Mouse (Mus musculus): Measurements from ENCODE around the gene Tob2.

Gene Tob2

DNA sequence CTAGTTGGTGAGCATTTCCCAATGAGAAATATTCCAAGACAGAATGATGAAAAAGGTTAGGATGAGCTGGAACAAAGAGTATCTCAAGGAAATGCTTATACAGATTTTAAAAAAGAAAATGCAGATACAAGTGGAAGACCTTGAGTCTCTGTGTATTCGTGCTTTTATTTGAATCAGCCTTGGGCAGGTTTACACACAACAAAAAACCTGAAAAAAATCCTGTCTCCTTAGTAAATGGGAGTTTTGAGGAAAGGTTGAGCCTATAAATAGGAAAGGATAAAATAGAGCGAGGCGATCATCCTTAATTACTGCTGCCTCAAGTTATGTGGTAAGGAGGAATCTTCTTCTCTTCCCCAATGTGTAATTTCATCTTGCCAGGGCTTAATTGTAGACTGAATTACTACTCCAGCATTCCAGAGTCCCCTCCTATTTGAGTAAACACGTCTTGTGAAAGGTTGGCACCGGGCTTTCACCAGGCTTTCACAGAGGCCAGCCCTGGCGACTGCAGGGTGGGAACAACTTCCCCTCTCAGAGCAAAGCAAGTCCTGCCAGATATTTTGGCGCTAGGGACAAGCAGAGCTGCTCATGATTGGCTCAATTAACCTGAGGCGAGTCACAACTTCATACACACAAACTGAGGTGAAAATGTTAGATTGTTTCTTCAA lies 2.0 kb upstream of the Tob2 start:
- DNase-seq (ENCODE audit: low read depth, low spot score), result no peak

DNA sequence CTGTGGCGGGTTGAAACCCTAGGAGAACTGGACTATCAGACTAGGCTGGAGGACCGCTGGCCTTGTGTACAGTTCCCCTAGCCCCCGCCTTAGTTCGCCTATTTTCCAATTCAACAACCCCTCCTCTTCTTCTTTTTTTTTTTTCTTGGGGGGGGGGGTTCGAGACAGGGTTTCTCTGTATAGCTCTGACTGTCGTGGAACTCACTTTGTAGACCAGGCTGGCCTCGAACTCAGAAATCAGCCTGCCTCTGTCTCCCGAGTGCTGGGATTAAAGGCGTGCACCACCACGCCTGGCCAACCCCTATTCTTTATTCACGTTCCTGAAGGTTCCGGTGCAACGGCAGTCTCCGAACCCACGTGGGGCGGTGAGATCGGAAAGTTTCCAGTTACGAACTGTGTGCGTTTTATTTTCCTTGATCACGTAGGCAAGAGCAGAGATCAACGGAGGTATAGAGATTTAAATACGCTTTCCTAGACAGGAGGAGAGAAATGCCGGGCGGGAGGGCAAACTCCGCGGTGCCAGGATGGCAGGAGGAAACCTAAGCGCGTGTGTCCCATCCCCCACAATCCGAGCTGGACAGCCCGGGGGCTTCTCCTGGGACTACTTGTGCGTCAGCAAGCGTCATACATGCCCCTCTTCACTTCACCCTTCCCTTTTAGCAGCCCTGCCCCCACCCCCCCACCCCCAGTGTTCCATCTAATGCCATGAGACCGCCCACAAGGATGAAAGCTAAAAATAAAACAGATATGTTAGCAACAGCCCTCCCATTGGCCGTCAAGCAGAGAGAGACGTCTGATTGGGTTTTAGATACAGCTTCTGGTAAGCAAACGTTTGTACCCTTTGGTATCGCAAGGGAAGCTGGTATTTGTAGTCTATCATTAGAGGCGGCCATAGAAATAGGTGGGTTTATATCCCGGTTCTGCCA lies 997 bp upstream of the Tob2 start:
- peak; percentile 96 for DNase-seq (ENCODE audit: low read depth, low spot score)

DNA sequence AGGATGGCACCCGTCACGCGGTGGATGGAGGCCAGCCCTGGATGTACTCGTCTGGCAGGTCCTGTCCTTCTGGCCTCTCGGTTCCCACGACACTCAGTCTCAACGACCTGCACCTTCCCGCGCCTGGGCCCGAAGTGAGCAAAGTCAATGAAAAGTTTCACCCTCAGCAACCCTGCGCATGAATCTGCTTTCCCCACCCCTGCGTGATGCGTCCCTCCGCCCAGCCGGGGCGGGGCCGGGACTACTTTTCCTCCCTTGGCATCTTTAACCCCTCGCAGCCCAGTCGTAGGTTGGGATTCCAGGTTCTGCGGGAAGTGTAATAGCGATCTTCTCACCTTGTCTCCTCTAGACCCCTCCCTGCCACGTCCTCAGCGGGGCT lies 469 bp downstream of the Tob2 start:
- peak; percentile 87 for DNase-seq (ENCODE audit: low read depth, low spot score)

DNA sequence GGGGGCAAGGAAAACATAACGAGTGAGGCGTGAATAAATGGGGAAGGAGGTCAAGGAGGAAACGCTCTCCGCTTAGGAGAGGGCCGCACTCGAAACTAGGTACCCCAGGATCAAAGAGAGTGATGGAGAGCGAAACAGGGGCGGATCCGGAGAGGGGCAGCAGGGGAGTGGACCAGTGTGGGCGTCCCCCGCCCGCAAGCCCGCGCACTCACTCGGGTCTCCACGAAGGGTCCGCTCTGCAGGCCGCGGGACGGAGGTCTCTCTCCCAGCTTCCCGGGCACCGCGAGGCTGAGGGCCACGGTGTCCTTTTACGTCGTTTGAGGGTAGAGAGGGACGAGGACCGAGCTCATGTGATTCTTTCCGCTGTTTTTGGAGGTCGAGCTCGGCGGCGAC lies 876 bp downstream of the Tob2 start:
- DNase-seq (ENCODE audit: low read depth, low spot score), result no peak

DNA sequence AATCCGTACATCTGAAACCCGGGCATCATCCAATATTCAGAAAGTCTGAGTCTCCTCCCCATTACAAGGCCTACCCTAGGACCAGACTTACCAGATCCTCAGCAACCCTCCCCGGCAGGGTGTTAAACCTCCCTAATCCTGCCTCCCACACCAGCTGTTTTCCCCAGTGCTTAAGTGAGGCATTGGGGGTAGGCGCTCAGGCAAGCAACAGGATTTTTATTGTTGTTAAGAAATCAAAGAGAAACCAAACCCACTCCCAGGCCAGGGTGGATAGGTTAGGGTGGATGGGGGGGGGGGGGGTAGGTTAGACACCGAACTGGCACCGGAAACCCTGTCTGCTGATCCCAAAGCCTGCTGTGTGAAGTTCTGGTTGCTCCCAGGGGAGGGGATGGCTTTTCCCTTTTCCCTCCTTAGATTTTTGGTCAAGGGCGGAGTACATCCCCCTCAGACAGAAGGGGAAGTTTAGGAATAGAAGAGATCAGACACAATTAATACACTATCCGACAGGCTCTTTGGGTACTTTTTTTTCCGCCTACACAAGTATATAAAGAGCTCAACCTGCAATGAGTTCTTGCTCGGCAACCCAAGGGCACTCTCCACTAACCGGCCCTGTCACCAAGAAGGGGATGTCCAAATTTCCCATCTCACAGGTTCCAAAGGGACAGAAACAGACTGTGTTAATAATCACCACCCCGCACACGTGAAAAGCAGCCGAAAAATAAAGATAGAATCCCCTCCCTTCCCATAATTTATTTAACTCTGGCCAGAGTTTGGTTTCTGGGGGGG lies 1.5 kb downstream of the Tob2 start:
- DNase-seq (ENCODE audit: low read depth, low spot score), result peak; percentile 83

DNA sequence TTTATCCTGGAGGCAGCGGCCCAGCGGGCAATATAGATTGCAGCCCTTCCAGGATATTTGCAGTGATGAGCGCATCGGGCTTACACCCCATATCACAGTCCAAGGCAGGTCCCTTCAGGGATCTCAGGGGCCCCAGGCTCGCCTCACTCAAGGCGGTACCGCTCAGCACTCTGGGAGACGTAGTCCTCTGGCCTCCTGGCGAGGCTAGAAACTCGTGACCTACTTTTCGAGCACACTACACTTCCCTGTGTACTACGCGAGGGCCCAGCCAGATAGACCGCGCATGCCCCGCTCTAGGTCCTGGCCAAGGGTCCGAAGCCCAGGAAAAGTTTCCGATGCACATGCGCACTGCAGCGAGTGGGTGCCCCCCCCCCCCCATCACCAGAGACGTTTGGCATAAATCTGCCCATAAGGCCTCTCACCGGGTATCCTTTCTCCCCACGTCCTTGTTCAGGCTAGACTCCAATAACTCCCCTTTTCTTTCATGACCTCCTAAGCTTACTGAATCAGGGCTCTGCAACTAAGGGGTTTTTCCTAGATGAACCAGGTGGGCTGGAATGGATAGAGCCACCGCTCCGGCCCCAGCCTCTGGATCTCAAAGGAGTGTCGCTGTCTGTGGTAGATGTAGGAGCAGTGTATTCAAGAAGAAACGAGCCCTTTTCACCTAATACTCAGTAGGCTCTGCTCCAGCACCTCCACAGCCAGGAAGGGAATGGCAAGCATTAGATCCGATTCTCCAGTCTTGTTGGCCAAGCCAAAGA lies 2.4 kb downstream of the Tob2 start:
- peak; percentile 83 for DNase-seq (ENCODE audit: low read depth, low spot score)

DNA sequence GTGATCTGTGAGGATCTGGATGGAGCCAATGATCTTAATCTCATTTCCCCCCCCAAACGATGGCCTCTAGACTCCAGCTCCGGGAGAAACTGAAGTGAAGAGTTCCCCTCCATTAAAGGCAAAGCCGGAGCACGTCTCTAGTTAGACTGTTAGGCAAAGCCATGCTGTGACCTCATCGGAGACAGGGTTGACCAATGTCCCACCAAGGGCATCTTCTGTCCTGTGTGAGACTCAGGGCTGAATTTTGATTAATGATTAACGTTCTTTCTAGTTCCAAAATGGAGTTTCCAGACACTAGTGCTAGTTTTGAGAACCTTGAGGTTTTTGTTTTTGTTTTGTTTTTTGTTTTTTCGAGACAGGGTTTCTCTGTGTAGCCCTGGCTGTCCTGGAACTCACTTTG lies 5.5 kb downstream of the Tob2 start:
- no peak for DNase-seq (ENCODE audit: low read depth, low spot score)

DNA sequence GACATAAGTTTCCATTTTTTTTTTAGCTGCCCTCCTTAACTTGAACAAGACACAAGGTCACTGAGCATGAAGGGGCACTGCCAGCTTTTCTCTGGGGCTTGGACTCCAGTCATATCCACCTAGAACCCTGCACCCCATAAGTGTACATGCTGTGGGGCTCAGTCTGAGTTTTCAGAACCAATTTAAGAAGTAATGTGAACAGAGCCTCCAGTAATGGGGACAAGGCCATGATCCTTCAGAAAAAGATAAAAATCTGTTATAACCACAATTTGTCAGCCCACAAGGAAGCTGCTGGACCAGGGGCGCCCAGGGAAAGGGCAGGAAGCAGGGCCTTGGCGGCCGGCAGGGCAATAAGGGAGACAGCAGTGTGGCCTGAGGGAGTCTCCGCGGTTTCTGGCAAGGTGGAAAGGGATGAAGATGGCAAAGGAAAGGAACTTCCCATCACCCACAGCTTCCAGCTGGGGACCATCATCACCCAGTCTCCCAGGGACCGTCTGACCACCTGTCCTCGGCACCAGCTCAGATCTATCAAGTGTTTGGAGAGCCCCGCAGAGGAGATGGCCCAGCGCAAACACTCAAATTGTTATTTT lies 6.1 kb downstream of the Tob2 start:
- DNase-seq (ENCODE audit: low read depth, low spot score), result no peak

DNA sequence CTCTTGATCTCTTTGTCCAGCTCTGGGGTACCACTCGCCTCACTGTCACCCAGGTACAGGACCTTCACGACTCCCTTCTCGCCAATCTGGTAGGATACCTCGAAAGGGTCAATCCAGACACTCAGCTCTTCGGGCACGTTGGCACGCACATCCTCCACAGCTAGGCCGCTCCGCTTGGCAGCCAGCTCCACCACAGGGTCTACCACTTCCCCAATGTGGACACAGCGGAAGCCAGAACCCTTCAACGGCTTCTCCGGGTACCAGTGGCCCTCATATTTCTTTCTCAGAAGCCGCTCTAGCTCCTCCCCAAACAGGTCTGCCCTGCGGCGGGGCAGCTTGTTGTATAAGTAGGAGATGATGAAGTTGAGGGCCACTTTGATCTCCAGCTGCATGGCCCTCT lies 7.2 kb downstream of the Tob2 start:
- no peak for DNase-seq (ENCODE audit: low read depth, low spot score)

DNA sequence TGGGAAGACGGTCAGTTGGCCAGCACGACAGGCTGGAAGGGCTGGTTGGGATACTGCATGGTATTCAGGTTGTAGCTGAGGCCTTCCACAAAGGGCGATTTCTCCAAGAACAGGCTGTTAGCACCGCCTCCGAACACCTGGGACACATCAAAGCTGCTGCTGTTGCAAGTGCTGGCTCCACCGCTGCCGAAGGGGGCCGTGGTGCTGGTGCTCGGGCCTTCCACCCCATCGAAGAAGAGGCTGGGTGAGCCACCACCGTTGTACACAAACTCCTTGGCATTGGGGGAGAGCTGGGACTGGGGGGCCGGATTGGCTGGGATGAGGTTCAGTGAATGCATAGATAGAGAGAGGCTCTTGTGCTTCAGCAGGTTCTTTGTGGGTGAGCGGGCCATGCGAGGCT lies 7.9 kb downstream of the Tob2 start:
- no peak for DNase-seq (ENCODE audit: low read depth, low spot score)

DNA sequence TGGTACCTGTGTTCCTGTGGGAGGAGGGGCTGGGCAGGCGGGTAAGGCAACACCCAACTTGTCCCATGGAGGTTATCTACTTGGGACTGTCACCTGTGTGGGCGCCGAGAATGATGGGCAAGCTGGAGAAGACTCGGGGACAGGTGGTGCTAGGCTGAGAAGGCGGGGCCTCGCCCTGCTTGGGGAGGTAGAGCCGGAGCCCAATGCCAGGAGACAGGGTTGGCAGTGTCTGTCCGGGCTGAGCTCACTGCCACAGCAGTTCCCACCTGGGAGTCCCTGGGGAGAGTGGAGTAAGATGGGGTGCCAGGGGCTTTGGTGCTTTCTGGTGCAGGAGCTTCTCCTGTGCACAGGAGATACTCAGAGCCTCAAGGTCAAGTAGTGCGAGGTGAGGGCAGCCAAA lies 9.5 kb downstream of the Tob2 start:
- no peak for DNase-seq (ENCODE audit: low read depth, low spot score)

DNA sequence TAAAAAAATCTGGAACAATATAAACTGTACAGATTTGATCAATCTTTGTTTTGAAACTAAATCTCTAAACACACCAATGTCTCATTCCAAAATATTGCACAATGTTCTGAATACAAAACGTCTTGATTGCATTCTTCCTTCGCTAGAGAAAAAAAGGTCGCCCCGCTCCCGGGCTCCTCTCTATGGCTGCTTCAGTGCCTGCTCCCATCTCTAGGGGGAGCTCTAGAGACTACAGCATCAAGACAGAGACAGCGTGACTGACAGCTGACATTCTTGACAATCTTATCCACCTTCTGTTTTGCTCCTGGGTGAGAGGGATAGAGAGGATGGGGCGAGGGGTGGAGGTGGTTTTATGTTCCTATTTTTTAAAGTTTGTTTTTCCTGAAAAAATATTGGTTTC lies 10.3 kb downstream of the Tob2 start:
- no peak for DNase-seq (ENCODE audit: low read depth, low spot score)

DNA sequence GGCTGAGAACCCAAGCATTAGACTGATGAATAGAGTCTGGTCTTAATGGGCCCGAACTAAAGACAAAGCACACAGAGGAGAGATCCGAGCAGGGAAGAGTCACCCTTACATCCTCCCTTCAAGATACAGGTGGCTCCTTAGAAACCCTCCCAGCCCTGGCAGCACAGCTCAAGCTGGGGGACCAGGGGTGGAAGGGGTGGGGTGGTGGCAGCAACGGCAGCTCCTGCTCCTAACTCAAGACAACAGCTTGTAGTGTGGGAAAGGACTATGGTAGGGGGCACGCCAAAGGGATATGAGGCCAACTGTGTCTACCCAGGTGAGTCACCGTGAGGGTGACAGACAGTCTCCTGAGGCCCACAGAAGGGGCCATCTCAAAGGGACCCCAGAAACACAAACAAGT lies 10.7 kb downstream of the Tob2 start:
- no peak for DNase-seq (ENCODE audit: low read depth, low spot score)

DNA sequence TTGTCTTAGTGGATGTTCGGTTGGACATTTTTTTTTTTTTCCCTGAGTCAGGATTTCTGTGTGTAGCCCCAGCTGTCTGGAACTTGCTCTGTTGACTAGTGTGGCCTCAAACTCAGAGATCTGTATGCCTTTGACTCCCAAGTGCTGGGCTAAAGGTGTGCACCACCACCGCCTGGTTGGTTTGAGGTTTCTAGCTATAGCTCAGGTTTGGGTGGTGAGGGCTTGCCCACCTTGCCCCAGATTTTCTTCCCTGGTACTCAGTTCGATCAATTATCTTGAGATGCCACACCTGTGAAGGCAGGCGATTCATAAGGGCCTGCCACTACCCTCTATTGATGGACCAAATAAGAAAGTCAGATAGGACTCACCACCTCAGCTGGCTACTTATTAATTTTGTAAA lies 11.4 kb downstream of the Tob2 start:
- no peak for DNase-seq (ENCODE audit: low read depth, low spot score)

DNA sequence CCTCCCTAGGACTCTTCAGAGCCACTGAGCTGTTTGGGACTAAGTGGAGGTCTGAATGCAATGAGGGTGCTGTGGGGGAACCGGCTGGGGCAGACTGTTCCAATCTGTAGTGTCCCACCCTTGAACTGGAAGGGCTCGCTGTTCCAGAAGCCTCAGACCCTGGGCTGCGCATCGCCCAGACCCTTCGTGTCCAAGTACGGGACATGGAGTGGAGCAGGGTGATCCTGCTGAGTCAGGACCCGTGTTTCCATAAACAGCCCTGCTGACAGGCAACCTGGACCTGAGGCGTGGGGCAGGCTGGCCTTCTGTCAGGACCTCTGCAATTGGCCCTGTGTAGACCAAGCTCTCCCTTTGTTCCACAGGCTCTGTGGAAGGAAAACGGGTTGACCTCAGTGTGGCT lies 11.8 kb downstream of the Tob2 start:
- DNase-seq (ENCODE audit: low read depth, low spot score), result no peak

DNA sequence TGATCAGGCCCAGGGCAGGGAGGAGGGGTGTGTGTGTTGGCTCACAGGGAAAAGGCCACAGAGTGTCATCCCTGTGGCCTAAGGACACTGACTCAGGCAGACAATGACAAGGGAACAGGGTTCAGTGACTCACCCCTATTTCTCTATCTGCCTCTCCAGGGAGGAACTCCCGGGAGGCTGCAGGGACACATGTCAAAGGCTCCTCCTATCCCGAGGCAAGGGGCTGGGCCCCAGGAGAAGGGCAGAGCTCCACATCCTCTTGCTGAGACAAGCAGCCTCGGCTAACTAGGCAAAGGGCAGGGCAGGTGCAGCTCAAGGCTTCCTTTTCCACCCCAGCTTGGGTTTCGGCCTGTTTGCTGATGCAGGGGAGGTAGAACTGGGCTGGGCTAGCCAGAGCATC lies 12.9 kb downstream of the Tob2 start:
- no peak for DNase-seq (ENCODE audit: low read depth, low spot score)

DNA sequence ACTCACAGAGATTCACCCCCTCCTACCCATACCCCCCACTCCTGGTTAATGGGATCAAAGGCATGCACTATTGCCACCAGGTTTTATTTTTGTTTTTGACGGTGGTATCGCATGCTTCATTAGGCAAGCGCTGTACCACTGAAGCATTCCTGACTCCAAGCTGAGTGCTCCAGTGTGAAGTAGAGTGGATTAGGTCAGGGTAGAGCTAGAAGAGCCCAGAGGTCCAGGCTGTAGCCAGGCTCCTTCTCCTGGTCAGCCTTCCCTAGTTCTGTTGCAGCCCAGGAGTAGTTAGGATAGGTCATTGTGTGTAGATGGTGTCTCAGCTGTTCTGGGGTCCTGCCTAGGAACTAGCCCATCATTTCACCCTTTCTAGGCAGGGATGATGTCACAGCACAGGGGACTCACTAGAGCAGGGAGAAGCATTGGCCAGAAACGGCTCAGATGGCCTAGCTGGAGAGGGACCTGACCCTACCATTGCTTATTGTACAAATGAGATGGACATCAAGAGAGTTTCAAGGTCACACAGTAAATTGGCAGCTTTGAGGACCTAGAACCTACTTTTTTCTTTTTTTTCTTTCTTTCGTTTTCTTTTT lies 13.5 kb downstream of the Tob2 start:
- DNase-seq (ENCODE audit: low read depth, low spot score), result no peak

DNA sequence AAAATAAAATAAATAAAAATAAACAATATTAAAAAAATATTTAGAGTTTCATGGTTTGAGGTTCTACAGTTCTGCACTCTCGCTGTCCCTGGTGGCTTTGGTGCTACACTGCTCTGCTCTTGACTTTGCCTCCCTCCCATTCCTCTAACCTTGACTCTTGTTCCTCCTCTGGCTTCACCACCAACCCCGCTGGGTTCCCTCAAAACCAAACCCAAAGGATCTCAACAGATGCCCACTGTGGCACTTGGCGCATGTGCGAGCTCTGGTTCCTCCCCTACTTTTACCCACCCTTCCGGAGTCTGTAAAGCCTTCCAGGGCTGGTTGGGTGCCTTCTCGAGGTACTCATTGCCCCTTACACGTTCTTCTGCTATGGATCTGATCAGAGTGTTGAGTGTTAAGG lies 16.3 kb downstream of the Tob2 start:
- DNase-seq (ENCODE audit: low read depth, low spot score), result no peak

DNA sequence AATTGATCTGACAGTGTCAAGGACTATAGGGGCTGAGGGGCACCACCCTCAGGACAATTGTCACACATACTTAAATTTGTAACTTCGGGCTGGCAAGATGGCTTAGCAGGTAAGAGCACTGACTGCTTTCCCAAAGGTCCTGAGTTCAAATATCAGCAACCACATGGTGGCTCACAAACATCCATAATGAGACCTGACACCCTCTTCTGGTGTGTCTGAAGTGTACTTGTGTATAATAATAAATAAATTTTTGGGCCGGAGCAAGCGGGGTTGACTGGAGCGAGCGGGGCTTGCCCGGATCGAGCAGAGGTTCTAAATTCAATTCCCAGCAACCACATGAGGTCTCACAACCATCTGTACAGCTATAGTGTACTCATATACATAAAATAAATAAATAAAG lies 18.3 kb downstream of the Tob2 start:
- no peak for DNase-seq (ENCODE audit: low read depth, low spot score)

DNA sequence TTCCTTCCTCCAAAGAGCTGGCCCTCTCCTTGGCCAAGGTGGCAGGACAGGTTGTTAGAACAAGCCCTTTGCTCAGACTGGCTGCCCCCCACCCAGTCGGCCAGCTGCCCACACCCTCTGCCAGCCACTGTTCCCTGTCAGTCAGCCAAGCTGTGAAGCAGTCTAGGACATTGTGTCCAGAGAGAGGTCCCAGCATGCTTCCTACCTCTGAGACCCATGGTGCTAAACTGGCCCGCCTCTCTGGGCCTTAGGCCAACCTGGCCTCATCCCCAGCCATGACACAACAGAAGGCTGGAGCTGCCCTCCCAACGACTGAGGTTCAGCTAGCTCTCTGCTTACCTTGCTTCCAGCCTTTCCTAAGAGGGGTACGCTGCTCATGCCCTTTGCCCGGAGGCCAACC lies 19.0 kb downstream of the Tob2 start:
- no peak for DNase-seq (ENCODE audit: low read depth, low spot score)

Measured in retina, adult 2 months (tissue).